Mouse (Mus musculus): Measurements from ENCODE around the gene Ifit1. TPM values are rescaled to one million over a fixed set of nuclear protein-coding genes. Genes with fewer than 3 reads are reported as not detected.

Ifit1 gene
- total and polyA plus RNA-seq, 2 experiments from 2014 or later, result 0.88 to 2.0 TPM

- no peaks in the 10 kb centered on the region for H3K36me3 ChIP-seq (ENCODE audit: insufficient read depth)
- no peak overlapping the region for H3K27ac ChIP-seq (ENCODE audit: low read depth, low read length)
- WGBS, result 53% methylated on average over 1 of the region's 1 CpGs
- TF ChIP-seq CTCF (IDR thresholded peaks at IDR 0.05; ENCODE audit: low read depth), result peak; percentile 72
- H3K4me3 ChIP-seq (ENCODE audit: low read depth, low read length), result no peak overlapping the region
- no peaks in the 10 kb centered on the region for H3K27me3 ChIP-seq (ENCODE audit: insufficient read depth, low read length)
- ATAC-seq (peak; percentile 55; the same call in 1 of the 2 replicates), DNase-seq (peak; percentile 41)
- H3K4me1 ChIP-seq (ENCODE audit: insufficient read depth), result no peaks in the 10 kb centered on the region
- H3K9ac ChIP-seq, result no peak overlapping the region
- no peaks in the 10 kb centered on the region for H3K9me3 ChIP-seq (ENCODE audit: low read length)
- no peak overlapping the region for H3K4me2 ChIP-seq (ENCODE audit: low read depth)
Observed at GRCm38 (mm10) chr19:34684857-34685256, 44.2 kb downstream of the Ifit1 start.

- DNase-seq, result no peak
- Histone ChIP-seq H3K9ac (no peak overlapping the region), H3K4me1 (ENCODE audit: insufficient read depth) (no peaks in the 10 kb centered on the region), H3K9me3 (ENCODE audit: low read length) (no peaks in the 10 kb centered on the region), H3K4me3 (ENCODE audit: low read depth, low read length) (no peak overlapping the region), H3K4me2 (ENCODE audit: low read depth) (no peak overlapping the region), H3K36me3 (ENCODE audit: insufficient read depth) (no peaks in the 10 kb centered on the region), H3K27me3 (ENCODE audit: insufficient read depth, low read length) (no peaks in the 10 kb centered on the region), H3K27ac (ENCODE audit: low read depth, low read length) (no peak overlapping the region)
- WGBS, result 94% methylated on average over 1 of the region's 1 CpGs
- no peak for TF ChIP-seq CTCF (IDR thresholded peaks at IDR 0.05; ENCODE audit: low read depth)
- ATAC-seq, result no peak
Observed at GRCm38 (mm10) chr19:34685530-34685929, 44.9 kb downstream of the Ifit1 start.

GRCm38 (mm10) chr19:34691402-34691801, 50.7 kb downstream of the Ifit1 start:
- Histone ChIP-seq H3K9ac (no peak overlapping the region), H3K4me1 (ENCODE audit: insufficient read depth) (no peaks in the 10 kb centered on the region), H3K27me3 (ENCODE audit: insufficient read depth, low read length) (no peaks in the 10 kb centered on the region), H3K9me3 (ENCODE audit: low read length) (no peaks in the 10 kb centered on the region), H3K4me2 (ENCODE audit: low read depth) (no peak overlapping the region), H3K4me3 (ENCODE audit: low read depth, low read length) (no peak overlapping the region), H3K36me3 (ENCODE audit: insufficient read depth) (no peaks in the 10 kb centered on the region), H3K27ac (ENCODE audit: low read depth, low read length) (no peak overlapping the region)
- no peak for ATAC-seq
- no peak for DNase-seq
- no peak for TF ChIP-seq CTCF (IDR thresholded peaks at IDR 0.05; ENCODE audit: low read depth)
- WGBS, result 89% methylated on average over 6 of the region's 6 CpGs

GRCm38 (mm10) chr19:34696352-34696986, 55.8 kb downstream of the Ifit1 start:
- TF ChIP-seq CTCF (IDR thresholded peaks at IDR 0.05; ENCODE audit: low read depth), result no peak
- no peaks in the 10 kb centered on the region for H3K36me3 ChIP-seq (ENCODE audit: insufficient read depth)
- H3K27me3 ChIP-seq (ENCODE audit: insufficient read depth, low read length), result no peaks in the 10 kb centered on the region
- H3K9ac ChIP-seq, result no peak overlapping the region
- DNase-seq (no peak), ATAC-seq (no peak)
- no peaks in the 10 kb centered on the region for H3K9me3 ChIP-seq (ENCODE audit: low read length)
- H3K4me1 ChIP-seq (ENCODE audit: insufficient read depth), result no peaks in the 10 kb centered on the region
- no peak overlapping the region for H3K27ac ChIP-seq (ENCODE audit: low read depth, low read length)
- 91% methylated on average over 8 of the region's 8 CpGs for WGBS
- H3K4me2 ChIP-seq (ENCODE audit: low read depth), result no peak overlapping the region
- H3K4me3 ChIP-seq (ENCODE audit: low read depth, low read length), result no peak overlapping the region

- no peak for DNase-seq
- Histone ChIP-seq H3K4me3 (ENCODE audit: low read depth, low read length) (no peak overlapping the region), H3K27me3 (ENCODE audit: insufficient read depth, low read length) (no peaks in the 10 kb centered on the region), H3K4me2 (ENCODE audit: low read depth) (no peak overlapping the region), H3K4me1 (ENCODE audit: insufficient read depth) (no peaks in the 10 kb centered on the region), H3K36me3 (ENCODE audit: insufficient read depth) (no peaks in the 10 kb centered on the region), H3K9me3 (ENCODE audit: low read length) (no peaks in the 10 kb centered on the region), H3K9ac (no peak overlapping the region), H3K27ac (ENCODE audit: low read depth, low read length) (no peak overlapping the region)
- ATAC-seq, result no peak
- TF ChIP-seq CTCF (IDR thresholded peaks at IDR 0.05; ENCODE audit: low read depth), result no peak
- WGBS, result 91% methylated on average over 2 of the region's 2 CpGs
Observed at GRCm38 (mm10) chr19:34697461-34697860, 56.8 kb downstream of the Ifit1 start.

GRCm38 (mm10) chr19:34698432-34698831, 57.8 kb downstream of the Ifit1 start:
- H3K36me3 ChIP-seq (ENCODE audit: insufficient read depth), result no peaks in the 10 kb centered on the region
- no peaks in the 10 kb centered on the region for H3K9me3 ChIP-seq (ENCODE audit: low read length)
- no peaks in the 10 kb centered on the region for H3K27me3 ChIP-seq (ENCODE audit: insufficient read depth, low read length)
- ATAC-seq (no peak), DNase-seq (no peak)
- WGBS, result 91% methylated on average over 3 of the region's 3 CpGs
- no peak overlapping the region for H3K9ac ChIP-seq
- no peaks in the 10 kb centered on the region for H3K4me1 ChIP-seq (ENCODE audit: insufficient read depth)
- no peak overlapping the region for H3K27ac ChIP-seq (ENCODE audit: low read depth, low read length)
- no peak for TF ChIP-seq CTCF (IDR thresholded peaks at IDR 0.05; ENCODE audit: low read depth)
- H3K4me3 ChIP-seq (ENCODE audit: low read depth, low read length), result no peak overlapping the region
- no peak overlapping the region for H3K4me2 ChIP-seq (ENCODE audit: low read depth)

- Histone ChIP-seq H3K4me3 (ENCODE audit: low read depth, low read length) (no peak overlapping the region), H3K36me3 (ENCODE audit: insufficient read depth) (no peaks in the 10 kb centered on the region), H3K27ac (ENCODE audit: low read depth, low read length) (no peak overlapping the region), H3K9me3 (ENCODE audit: low read length) (no peaks in the 10 kb centered on the region), H3K4me1 (ENCODE audit: insufficient read depth) (no peaks in the 10 kb centered on the region), H3K9ac (no peak overlapping the region), H3K4me2 (ENCODE audit: low read depth) (no peak overlapping the region), H3K27me3 (ENCODE audit: insufficient read depth, low read length) (no peaks in the 10 kb centered on the region)
- WGBS, result 66% methylated on average over 1 of the region's 1 CpGs
- no peak for ATAC-seq
- no peak for DNase-seq
- TF ChIP-seq CTCF (IDR thresholded peaks at IDR 0.05; ENCODE audit: low read depth), result no peak
Observed at GRCm38 (mm10) chr19:34698852-34699251, 58.2 kb downstream of the Ifit1 start.

All from forebrain, postnatal 0 days (tissue).